Mouse (Mus musculus) gastrocnemius, adult 8-10 months (tissue): Measurements from ENCODE around the gene Eddm3b. TPM values are rescaled to one million over a fixed set of nuclear protein-coding genes. Genes with fewer than 3 reads are reported as not detected.
A peak's percentile ranks its signal among the peaks of the same experiment; 100 is the strongest.

Experiments used
- DNase-seq, 2 experiments: peaks; one replicate each; pipeline ENCODE4 v3.0.0; 2022; ENCODE audit warnings: low spot score in 2 of 2
- total RNA-seq, 4 experiments: library from RNA; stranded (reverse); gene quantifications; 2 replicates each; pipeline ENCODE4 v1.2.4; 2022

The Eddm3b gene
- total RNA-seq, 4 experiments from 2014 or later, result not detected

DNA sequence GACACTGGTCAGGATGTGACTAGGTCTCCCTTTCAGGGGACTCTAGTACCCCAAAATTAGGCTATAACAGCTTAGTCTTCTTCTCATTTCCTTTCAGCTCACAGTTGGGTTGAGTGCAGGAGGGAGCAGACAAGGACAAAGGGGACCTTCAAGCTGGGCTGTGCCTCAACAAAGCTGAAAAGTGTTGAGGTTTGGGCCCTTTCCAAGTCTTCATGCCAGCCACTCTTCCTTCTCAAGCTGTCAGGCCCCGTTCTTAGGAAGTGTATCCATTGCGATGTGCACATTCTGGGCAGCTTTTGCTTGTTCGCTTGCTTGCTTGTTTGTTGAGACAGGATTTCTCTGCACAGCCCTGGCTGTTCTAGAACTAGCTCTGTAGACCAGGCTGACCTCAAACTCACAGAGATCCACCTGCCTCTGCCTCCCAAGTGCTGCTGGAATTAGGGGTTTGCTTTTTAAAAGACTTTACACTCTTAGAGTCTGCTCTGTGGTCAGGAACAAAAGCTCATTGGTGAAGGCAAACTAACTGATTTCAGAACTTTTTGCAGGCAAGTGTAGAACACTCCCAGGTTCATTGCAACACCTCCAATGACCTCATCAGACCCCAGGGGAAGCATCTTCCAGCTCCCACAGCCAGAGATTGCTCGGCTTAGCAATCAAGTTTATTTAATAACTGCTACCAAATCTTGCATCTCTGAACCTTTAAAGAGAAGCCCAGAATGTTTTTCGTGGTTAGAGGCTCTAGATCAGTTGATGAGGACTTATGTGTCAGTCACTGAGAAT is 19.9 kb upstream of the Eddm3b start:
- DNase-seq, result no peak

DNA sequence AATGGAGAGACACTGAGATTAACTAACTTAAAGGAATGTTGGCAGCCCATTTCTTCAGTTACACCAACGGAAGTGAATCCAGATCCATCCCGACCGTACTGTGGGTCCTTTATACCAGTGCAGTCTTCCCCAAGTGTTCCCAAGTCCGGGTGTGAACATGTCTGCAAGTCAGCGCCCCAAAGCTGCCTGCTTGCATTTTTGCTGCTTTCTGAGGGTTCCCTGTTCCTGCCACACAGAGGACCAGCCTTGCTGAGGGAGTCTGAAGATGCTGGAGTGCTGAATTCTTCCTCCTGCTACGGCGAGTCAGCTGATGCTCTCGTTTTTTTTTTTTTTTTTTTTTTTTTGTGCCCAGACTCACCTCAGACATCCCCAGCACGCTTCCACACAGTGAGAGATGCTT is 19.3 kb upstream of the Eddm3b start:
- no peak for DNase-seq

DNA sequence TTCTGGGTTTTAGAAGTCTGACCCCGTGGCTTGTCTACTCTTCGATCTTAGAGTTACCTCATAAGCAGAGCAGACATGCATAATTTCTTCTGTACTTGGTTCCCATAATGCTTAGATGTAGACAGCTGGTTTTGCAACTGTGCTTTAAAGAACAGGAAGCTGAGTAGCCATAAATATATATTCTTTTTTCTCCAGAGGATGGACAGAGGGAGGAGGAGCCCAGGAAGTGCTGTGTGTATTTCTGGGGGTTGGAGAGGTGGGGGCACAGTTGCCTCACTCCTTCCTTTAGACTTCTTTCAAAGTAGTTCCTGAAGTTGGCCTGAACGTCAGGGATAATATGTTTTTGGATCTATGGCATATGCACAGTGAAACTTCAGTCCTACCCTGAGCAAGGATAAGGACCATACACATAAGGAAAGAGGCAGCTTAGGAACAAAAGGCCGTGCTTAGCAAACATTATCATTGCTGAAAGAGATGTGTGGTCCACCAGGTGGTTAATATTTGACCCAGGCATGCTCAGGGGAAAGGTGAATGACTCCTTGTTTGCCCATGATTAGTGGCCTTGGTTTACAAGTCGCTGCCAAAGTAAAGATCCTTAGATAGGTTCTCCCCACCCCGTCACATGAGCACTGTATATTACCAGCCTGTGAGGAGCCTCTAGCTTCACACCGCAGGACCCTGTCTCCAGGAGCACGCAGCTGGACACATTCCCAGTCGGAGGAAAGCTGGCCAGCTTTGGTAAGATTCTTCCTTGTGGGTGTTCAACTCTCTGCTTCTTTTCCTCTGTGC is 18.3 kb upstream of the Eddm3b start:
- DNase-seq, result no peak

DNA sequence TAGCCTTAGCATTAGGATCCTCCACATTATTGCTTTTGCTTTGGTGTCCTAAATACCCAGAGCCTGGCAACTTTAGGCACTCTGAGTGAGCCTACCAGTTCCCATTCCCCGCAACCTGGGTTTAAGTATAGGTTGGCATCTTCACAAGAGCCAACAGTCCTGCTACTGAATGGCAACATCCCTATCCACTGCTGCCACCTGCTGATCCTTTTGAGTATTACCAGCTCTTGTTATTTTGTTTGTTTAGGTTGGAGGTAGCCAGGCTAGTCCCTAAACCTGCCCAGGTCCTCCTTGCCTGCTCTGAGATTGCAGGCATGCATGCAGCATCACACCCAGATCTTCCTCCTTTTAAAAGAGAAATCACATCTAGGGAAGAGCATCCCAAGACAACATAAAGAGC is 15.9 kb upstream of the Eddm3b start:
- DNase-seq, result peak; percentile 29 to 62

DNA sequence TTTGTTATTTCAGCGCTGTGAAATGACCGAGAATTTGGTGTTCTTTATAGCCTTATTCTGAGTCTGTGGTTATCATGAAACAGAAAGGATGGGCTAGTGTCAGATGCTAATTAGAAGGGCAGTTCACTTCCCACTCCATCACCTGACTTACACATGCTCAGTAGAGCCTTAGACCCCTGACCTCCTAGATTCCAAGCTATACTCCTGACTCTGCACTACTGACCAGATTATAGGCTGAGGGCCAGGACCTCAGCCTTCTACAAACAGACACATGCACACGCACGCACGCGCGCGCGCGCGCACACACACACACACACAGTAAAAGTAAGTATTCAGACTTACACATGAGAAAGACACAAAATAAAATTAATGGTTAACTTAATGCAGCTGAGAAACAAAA is 15.3 kb upstream of the Eddm3b start:
- DNase-seq, result no peak

DNA sequence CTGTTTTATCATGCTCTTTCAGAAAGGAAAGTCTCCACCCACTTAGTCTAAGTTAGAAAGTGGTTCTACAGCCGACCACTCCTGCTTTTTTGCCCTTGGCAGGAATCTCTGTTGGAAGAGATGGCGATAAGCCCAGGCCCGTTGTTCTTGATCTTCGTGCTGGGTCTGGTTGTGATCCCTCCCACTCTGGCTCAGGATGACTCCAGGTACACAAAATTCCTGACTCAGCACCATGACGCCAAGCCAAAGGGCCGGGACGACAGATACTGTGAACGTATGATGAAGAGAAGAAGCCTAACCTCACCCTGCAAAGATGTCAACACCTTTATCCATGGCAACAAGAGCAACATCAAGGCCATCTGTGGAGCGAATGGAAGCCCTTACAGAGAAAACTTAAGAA is 12.9 kb upstream of the Eddm3b start:
- no peak for DNase-seq

DNA sequence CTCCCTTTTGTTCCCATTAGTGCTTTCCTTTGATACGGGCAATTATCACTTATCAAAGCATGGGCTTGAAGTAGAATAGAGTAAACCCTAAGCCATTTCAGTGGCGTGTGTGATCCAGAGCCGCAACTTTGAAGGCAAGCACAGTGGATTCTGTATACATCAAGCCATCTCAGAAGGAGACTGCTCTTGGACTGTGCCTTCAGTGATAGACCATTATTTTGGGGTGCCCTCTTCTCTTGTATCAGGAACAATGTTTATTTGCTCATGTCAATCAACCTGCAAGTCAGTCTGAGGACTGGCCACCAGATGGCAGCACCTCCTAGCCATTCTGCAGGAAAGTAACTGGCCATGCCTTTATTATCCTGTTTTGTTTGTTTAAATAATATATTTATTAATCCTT is 11.0 kb upstream of the Eddm3b start:
- DNase-seq, result peak in 1 of 2 experiments; percentile 28

DNA sequence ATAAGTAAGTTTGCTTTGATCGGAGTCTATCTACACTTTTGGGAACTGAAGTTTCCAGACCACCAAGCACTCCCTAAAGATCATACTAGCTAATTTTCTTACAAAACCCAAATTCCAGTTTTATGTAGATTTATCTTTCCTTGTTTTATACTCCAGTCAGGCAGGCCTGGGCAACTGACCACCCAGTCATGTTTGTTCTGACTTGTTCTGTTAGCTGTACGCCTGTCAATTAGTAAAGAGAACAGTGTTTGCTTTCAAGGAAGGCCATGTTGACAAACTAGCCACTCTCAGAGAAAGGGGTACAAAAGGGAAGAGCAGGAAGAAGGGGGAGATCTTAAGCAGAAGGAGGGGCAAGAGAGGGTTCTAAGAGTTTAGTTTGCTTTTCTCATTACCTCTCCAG is 9.9 kb upstream of the Eddm3b start:
- DNase-seq, result no peak

DNA sequence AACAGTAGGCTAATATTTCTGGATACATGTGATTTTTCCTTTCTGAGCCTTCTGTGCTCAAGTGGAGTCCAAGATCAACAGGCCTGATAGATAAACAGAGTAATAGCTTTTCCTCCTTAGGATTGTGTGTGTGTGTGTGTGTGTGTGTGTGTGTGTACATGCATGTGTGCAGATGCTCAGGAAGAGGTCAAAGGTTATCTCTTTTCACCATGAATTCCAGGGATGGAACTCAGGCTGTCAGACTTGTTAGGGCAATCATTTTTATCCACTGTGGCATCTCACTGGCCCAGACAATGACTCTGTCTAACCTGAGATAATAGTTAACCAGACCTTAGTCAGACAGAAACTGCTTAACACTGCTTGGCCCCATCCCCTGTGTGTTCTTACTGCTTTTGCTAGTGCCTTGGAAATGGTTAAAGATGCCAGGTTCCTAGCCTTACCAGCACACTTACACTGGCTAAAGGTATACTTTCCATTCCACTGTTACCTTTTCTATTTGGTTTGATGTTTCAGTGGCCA is 7.7 kb upstream of the Eddm3b start:
- DNase-seq, result no peak

DNA sequence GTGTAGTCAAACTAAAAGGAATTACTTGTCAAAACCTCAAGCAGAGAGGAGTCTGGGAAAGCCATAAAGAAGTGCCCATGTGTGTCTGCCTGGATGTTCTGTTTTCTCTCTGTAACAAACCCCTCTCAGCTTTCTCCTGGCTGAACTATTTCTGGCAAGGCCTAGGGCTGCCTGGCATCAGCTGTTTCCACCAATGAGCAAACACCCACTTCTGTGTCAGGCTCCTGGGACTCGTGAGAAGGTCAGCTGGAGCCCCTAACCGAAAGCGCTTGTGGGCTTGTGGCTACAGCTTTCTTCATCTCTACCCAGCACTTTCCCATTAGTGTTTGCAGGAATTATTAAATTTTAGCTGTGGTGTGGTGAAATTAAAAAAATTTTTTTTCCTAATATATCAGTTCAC is 2.3 kb upstream of the Eddm3b start:
- DNase-seq, result no peak

DNA sequence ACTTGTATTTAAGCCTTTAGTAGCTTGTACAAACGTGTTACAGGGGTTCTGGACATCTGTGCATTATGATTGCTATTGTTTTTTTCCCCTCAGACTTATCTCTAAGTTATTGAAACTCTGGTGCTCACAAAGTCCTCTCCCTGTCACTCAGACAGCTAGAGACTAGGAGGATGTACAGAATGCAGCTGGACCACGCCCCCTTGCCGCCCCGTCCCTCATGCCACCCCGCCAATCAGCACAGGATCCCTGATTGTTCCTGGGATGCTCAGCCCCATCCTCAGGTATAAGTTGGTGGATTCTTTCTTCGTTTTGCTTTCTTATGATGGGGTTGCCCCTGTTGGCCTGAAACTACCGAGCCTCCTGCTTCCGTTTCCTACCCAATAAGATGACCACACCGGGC is 750 bp upstream of the Eddm3b start:
- no peak for DNase-seq

DNA sequence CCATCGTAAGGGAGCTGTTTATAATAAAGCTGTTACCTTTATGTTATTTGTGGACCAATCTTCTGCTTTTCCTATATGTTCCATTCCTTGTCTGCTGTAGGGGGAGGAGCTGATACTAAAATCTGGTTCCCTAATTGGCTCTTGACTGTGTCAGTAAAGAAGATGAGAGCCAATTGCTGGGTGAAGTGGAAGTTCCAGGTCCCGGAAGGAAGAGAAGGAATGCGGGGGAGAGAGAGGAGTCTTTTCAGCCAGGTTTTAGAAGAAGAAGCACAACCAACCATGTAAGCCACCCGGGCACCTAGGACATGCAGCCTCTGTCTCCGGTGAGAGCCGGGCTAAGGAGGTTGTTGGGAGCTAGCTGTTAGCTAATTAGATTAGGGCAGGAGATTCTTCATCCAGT is 11.5 kb downstream of the Eddm3b start:
- no peak for DNase-seq

DNA sequence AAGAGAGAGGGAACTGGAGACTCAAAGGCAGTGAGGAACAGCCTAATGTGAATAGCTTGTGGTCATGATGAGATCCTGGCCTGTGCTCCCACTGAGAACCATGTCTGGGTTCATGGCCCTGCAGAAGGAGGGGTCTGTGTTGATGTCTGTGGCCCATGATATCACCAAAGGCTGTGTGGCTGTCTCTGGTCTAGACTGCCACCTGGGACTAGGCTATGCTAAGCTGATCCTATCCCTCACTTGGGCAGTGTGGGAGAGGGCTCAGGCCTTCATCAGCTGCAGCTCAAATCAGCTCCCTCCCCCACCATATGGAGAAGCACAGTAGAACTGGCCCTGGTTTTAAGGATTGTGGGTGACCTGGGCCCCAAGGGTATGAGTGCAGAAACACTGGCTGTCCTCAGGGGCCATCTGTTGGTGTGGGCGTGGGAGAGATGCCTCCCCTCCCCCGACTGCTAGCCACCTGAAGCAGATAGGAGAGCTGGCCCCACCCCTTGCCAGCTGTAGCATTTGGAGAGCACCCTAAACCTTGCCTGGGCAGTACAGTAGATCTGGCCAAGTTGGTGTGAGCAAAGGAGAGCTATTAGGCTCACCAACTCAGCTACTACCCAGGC is 13.5 kb downstream of the Eddm3b start:
- DNase-seq, result no peak

DNA sequence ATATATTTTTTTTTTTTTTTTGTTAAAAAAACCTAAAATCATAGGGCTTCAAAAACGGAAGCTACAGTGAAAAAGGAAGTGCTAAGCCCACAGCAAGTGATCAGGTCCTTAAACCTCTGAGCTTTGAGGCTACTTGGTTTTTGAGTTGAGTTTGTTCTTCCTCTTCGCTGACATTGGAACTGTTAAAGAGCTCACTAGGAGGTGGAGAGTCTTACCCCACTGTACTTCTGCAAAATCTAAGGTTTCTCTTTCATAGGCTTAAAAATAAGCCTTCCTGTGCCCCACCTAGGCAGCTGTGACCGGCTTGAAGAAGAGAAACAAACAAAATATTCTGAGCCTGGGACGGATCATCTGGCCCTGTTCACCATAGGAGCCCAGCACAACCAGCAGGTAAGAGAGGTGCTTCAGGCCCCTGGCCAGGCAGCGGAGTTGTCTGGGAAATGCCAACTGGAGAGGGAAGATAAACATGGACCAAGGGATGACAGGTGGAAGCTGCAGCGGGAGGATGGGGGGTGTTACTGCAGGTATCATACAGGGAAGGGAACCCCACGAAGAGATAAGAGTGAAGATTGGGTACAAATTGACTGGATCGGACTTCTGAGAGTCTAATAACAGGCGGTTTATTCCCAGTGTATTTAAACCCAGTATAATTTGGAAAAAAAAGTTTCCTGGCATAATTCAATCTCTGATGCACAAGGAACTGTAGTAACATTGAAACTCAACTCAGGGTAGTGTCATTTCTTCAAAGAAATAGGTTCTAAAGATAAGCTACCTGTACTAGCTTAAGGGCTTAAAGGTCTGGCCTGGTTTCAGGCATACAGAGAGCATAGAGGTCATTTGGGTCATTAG is 14.8 kb downstream of the Eddm3b start:
- DNase-seq, result no peak

DNA sequence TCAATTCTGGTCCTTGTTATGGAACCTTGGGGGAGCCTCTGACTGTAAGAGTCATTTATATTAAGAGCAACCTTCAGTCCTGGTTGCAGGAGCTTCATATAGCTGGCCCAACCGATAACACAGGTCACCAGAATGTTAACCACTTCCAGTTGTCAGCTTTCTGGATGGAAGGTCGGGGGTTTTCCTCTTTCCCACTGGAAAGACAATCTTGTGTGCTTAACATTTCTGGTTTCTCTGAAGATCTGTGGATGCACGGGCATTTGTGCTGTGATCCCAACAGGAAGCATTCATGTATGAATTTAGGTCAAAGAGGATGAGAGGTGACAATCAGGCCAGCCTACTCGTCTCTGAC is 15.4 kb downstream of the Eddm3b start:
- DNase-seq, result no peak

DNA sequence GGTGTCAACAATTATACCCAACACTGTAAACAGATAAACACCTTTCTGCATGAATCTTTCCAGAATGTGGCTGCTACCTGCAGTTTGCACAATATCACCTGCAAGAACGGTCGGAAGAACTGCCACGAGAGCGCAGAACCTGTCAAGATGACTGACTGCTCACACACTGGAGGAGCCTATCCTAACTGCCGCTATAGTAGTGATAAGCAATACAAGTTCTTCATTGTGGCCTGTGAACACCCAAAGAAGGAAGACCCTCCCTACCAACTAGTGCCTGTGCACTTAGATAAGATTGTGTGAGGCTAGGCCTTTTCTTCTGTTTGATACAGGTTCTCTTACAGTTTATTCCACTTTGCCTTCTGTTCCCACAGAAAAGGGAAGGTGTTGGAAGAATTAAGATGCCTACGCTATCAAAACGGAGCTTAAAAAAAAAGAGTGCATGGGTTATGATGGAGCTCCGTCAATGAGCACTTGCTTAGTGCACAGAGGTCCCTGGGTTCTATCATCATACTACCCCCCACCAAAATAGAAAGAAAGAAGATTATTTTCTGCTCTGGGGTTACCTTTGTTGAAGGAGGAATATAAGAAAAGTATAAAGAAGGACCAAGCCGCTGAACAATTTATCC is 16.2 kb downstream of the Eddm3b start:
- DNase-seq, result no peak

DNA sequence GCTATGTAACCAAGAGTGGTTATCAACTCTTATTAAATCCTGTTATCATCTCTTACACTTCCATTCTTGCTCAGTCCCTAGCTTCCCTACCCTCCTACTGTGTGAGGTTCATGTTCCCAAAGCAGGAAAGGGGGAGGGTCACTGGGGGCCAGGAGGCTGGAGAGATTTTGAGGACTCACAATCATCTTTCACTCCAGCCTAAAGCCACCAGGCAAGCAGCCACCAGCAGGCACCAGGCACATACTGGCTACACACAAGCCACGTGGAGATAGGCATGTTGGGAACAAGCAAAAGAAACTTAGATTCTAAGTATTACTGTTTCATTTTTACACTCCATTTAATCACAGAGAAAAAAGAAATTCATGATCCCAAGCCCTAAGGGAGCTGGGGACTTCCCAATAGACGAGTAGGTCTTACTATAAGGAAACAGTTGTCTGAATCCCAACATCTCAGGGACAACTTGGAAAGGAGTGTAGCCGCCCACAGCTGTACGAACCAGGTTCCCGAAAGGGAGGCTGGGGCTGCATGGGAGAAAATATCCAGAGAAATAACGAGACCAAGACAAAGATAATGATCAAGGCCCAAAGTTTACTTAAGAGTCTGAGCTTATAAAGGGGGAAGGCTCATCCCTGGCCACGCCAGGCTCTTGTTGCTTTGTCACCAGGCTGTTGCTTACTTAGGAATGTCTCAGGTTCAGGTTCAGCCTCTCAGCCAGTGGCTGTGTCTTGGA is 17.0 kb downstream of the Eddm3b start:
- DNase-seq, result no peak

DNA sequence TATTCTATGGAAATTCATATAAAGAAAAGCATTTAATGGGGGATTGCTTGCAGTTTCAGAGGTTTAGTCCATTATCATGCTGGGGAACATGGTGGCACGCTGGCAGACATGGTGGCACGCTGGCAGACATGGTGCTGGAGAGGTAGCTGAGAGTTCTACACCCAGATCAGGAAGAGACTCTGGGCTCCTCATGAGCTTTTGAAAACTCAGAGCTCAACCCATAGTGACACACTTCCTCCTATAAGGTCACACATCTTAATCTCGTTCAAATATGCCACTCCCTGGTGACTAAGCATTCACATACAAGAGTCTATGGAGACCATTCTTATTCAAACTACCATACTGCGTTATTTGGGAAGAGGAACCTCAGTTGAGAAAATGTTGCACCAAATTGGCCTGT is 18.1 kb downstream of the Eddm3b start:
- DNase-seq, result no peak

DNA sequence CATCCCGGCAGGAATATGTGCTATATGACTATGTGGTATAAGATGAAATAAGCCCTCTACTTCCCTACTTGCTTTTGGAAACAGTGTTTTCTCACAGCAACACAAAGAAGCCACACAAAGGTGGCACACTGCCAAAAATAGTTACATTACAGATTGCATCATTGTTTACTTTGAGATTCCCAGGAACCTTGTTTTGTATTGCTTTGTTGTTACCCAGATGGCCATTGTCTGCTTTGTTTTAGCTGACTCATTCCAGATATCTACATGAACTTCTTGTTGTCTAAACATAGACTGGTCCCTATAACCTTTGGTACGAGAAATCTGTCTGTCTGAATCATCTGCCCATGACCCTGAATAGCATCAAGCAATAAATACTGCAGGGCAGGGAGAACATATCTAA is 26.1 kb downstream of the Eddm3b start:
- DNase-seq, result no peak

DNA sequence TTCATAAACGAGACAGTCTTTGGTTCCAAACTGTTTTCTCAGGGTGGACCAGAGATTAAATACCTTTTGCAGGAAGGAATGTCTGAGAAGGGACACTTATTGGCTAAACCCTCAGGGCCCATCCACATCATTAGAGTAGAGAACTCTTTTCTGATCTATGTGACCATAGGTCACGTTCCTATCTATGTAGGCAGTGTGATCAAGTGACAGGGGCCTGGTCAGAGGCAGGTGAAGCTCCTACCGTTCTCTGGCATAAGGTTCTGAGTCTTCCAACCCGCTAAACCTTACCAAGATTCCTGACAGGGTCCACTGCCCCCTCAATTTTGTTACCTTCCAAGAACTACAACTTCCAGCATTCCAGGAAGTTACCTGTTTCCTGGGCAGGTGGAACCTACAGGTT is 27.9 kb downstream of the Eddm3b start:
- DNase-seq, result no peak
